In genomic region chr2:72196190-72196965, GRCm38 (mm10) we compare ENCODE assay signal across 7 mouse cellular contexts.
A peak's percentile ranks its signal among the peaks of the same experiment; 100 is the strongest.
DNase-seq lines count a peak whose midpoint lies in the region; ATAC-seq and TF ChIP-seq lines count a peak whose summit lies in the region.

No protein-coding gene starts in this region.

- TF ChIP-seq POLR2A in lung, adult 2 months (IDR thresholded peaks at IDR 0.05; ENCODE audit: borderline replicate concordance, extremely low read depth, low read depth, low read length): no peak

- H3K4me1 ChIP-seq in midbrain, postnatal 0 days (ENCODE audit: insufficient read depth, low read length): no peaks in the 10 kb centered on the region
- H3K4me1 ChIP-seq in midbrain, embryonic 13.5 days (replicated peaks): peaks cover 4% of the 10 kb centered on the region; the same call in 1 of the 2 replicates
- no peaks in the 10 kb centered on the region for H3K4me1 ChIP-seq in lung, adult 2 months (ENCODE audit: control insufficient read depth, insufficient read depth, low read length)
- H3K4me1 ChIP-seq in stomach, embryonic 16.5 days (ENCODE audit: control insufficient read depth, insufficient read depth, low read length): peaks cover 3% of the 10 kb centered on the region; the same call in 1 of the 2 replicates

- no peaks in the 10 kb centered on the region for H3K27me3 ChIP-seq in midbrain, postnatal 0 days (ENCODE audit: insufficient read depth, low read length)
- no peaks in the 10 kb centered on the region for H3K27me3 ChIP-seq in midbrain, embryonic 13.5 days
- H3K27me3 ChIP-seq in stomach, embryonic 16.5 days (ENCODE audit: control insufficient read depth, insufficient read depth, low read length): no peaks in the 10 kb centered on the region; the same call in 1 of the 2 replicates

- no peak for TF ChIP-seq CTCF in midbrain, postnatal 0 days (IDR thresholded peaks at IDR 0.05)
- no peak for TF ChIP-seq CTCF in lung, adult 2 months (IDR thresholded peaks at IDR 0.05; ENCODE audit: insufficient read depth, low read length)

- no peak overlapping the region for H3K9ac ChIP-seq in midbrain, postnatal 0 days (replicated peaks; ENCODE audit: low read length, poor library complexity, severe bottlenecking)
- no peak overlapping the region for H3K9ac ChIP-seq in midbrain, embryonic 13.5 days (replicated peaks)
- no peak overlapping the region for H3K9ac ChIP-seq in stomach, embryonic 16.5 days (ENCODE audit: low read length)

- 70% methylated on average over 6 of the region's 6 CpGs for WGBS in midbrain, postnatal 0 days
- WGBS in midbrain, embryonic 13.5 days: 74% methylated on average over 6 of the region's 6 CpGs
- 61% methylated on average over 6 of the region's 6 CpGs for WGBS in lung, adult 2 months
- WGBS in stomach, embryonic 16.5 days: 62% methylated on average over 6 of the region's 6 CpGs

- no peak for DNase-seq in midbrain, postnatal 0 days (ENCODE audit: low spot score)
- peak; percentile 62 for DNase-seq in adrenal gland, postnatal 25 days
- peak; percentile 10 for DNase-seq in lung, adult 2 months
- no peak for DNase-seq in frontal cortex, postnatal 36 days (ENCODE audit: low spot score in 2 of 2)
- no peak for DNase-seq in thymus, postnatal 0 days (ENCODE audit: low spot score)

- H3K4me3 ChIP-seq in midbrain, postnatal 0 days (ENCODE audit: low read depth, low read length): no peak overlapping the region
- H3K4me3 ChIP-seq in midbrain, embryonic 13.5 days (replicated peaks): no peak overlapping the region
- H3K4me3 ChIP-seq in lung, adult 2 months (replicated peaks; ENCODE audit: extremely low read depth, low read depth, low read length): no peak overlapping the region
- H3K4me3 ChIP-seq in stomach, embryonic 16.5 days (replicated peaks; ENCODE audit: low read length): no peak overlapping the region

- ATAC-seq in midbrain, postnatal 0 days (ENCODE audit: low FRiP score): 0 out of 2 replicates have a peak, but pooled peaks have one; percentile 16
- no peak for ATAC-seq in midbrain, embryonic 13.5 days
- 0 out of 2 replicates have a peak, but pooled peaks have one; percentile 37 for ATAC-seq in stomach, embryonic 16.5 days (ENCODE audit: insufficient read depth, low FRiP score)

- no peaks in the 10 kb centered on the region for H3K9me3 ChIP-seq in midbrain, postnatal 0 days (ENCODE audit: low read length)
- no peaks in the 10 kb centered on the region for H3K9me3 ChIP-seq in midbrain, embryonic 13.5 days
- H3K9me3 ChIP-seq in stomach, embryonic 16.5 days (replicated peaks; ENCODE audit: control insufficient read depth, low read length): peaks cover 4% of the 10 kb centered on the region; the same call in 1 of the 2 replicates

- no peak overlapping the region for H3K4me2 ChIP-seq in midbrain, postnatal 0 days (ENCODE audit: low read depth, low read length, poor library complexity, severe bottlenecking)
- no peak overlapping the region for H3K4me2 ChIP-seq in midbrain, embryonic 13.5 days (replicated peaks)
- H3K4me2 ChIP-seq in stomach, embryonic 16.5 days (ENCODE audit: low read depth, low read length): no peak overlapping the region

- H3K27ac ChIP-seq in midbrain, postnatal 0 days (ENCODE audit: low read depth, low read length): no peak overlapping the region
- H3K27ac ChIP-seq in midbrain, embryonic 13.5 days: no peak overlapping the region
- no peak overlapping the region for H3K27ac ChIP-seq in stomach, embryonic 16.5 days (ENCODE audit: low read length)

- H3K36me3 ChIP-seq in midbrain, postnatal 0 days (ENCODE audit: insufficient read depth, low read length): peaks cover 15% of the 10 kb centered on the region
- peaks cover 5% of the 10 kb centered on the region; the same call in 1 of the 2 replicates for H3K36me3 ChIP-seq in midbrain, embryonic 13.5 days
- no peaks in the 10 kb centered on the region for H3K36me3 ChIP-seq in stomach, embryonic 16.5 days (ENCODE audit: control insufficient read depth, insufficient read depth, low read length)

Comparison
In these comparisons a context has a peak if more than half of its experiments do, and no peak if none do; other contexts are left out.
1. DNase-seq: peak in adrenal gland, postnatal 25 days (single experiment) and lung, adult 2 months (single experiment); none in midbrain, postnatal 0 days (single experiment), frontal cortex, postnatal 36 days (0 of 2) and thymus, postnatal 0 days (single experiment).